Mouse (Mus musculus) stomach, postnatal 0 days (tissue): Measurements from ENCODE around the gene Slc25a19. TPM values are rescaled to one million over a fixed set of nuclear protein-coding genes. Genes with fewer than 3 reads are reported as not detected.

Source experiments
- ATAC-seq: fragments of 200-750 bp; cut with Nextera tagmentation; 2 replicates; pipeline ENCODE4 v1.8.0; 2017; ENCODE audit not compliant: low FRiP score, low TSS enrichment
- DNase-seq: peaks from one replicate; pipeline ENCODE4 v3.0.0-alpha.2; 2016; ENCODE audit warnings: low spot score
- H3K27ac ChIP-seq: fragments of 300-500 bp; sonication (generic); replicated peaks from 2 replicates; pipeline ENCODE4 v1.5.1; 2014; ENCODE audit warnings: mild to moderate bottlenecking, control low read depth
- H3K27me3 ChIP-seq: fragments of 300-500 bp; sonication (generic); 2 replicates; pipeline ENCODE4 v1.6.1; 2014; ENCODE audit warnings: low read length; ENCODE audit not compliant: control insufficient read depth, insufficient read depth
- H3K36me3 ChIP-seq: fragments of 300-500 bp; sonication (generic); 2 replicates; pipeline ENCODE4 v1.6.1; 2014; ENCODE audit warnings: low read length, mixed read lengths; ENCODE audit not compliant: control insufficient read depth, insufficient read depth
- H3K4me1 ChIP-seq: fragments of 300-500 bp; sonication (generic); replicated peaks from 2 replicates; pipeline ENCODE4 v1.6.1; 2014; ENCODE audit warnings: antibody characterized with exemption; ENCODE audit not compliant: control insufficient read depth, insufficient read depth
- H3K4me2 ChIP-seq: fragments of 300-500 bp; sonication (generic); replicated peaks from 2 replicates; pipeline ENCODE4 v1.6.1; 2014; ENCODE audit warnings: low read depth, mild to moderate bottlenecking, control low read depth, moderate library complexity
- H3K4me3 ChIP-seq: fragments of 300-500 bp; sonication (generic); 2 replicates; pipeline ENCODE4 v1.5.1; 2014; ENCODE audit warnings: low read depth, low read length, control low read depth
- H3K9ac ChIP-seq: fragments of 300-500 bp; sonication (generic); 2 replicates; pipeline ENCODE4 v1.6.1; 2014; ENCODE audit warnings: mild to moderate bottlenecking, low read length, control low read depth, mixed read lengths
- H3K9me3 ChIP-seq: fragments of 300-500 bp; sonication (generic); 2 replicates; pipeline ENCODE4 v1.6.1; 2016; ENCODE audit warnings: low read length; ENCODE audit not compliant: control insufficient read depth
- CTCF ChIP-seq: IDR thresholded peaks from 2 replicates; pipeline ENCODE4 v1.5.1; 2016; ENCODE audit warnings: antibody characterized with exemption, low read depth, mild to moderate bottlenecking, moderate library complexity
- EP300 ChIP-seq: optimal IDR thresholded peaks from 2 replicates; pipeline ENCODE3; 2016; ENCODE audit warnings: antibody characterized with exemption
- WGBS: fragments of 180-500 bp; shearing (Covaris S2); extraction: QIAGEN DNeasy Blood & Tissue Kit; methylation state at CpG from one replicate; pipeline ENCODE4 v1.1.7; 2014; 5-methylcytosine and 5-hydroxymethylcytosine counted together
- polyA plus RNA-seq: library from polyadenylated mRNA; unstranded; fragments of >200 nt; fragmentation: Nextera tagmentation; extraction: Ambion mirVana; gene quantifications from 2 replicates; pipeline ENCODE4 v1.2.1, GENCODE M21; 2015

Slc25a19 gene
- polyA plus RNA-seq, 1 experiment from 2014 or later: 14.0 TPM

DNA sequence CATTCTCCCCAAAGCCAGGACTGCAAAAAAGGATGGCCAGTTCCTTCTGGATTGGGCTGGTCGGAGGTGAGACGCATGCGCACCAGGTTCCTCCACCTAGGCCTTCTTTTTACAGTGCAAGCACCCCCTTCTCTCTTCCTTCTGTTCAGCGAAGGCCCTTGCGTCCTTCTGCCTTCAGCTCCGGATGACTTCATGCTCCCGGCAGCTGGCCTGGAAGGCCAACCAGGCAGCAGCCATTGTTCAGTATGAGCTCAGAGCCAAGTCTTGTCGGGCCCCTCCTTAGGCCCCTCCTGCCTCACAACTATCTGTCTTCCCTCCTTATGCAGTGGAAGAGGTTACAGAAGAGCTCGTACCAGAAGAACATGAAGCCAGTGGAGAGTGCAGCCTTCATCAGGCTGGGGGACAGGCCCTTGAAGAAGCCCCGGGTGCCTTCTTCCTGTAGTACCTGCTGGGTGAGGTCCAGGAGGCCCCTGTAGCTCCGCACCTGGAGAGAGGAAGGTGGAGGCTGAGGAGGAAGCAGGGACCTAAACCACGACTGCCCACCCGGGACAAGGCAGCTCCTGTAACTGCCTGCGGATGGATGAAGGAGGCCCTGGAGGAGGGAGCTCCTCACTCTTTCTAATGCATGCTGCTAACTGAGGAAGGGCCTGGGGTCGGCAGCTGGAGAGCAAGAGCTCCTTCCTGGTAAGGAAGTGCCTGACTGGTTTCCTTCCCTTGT is 12.8 kb downstream of the Slc25a19 start:
- H3K4me2 ChIP-seq: no peak overlapping the region
- no peaks in the 10 kb centered on the region for H3K9me3 ChIP-seq
- peaks cover 5% of the 10 kb centered on the region; the same call in 1 of the 2 replicates for H3K36me3 ChIP-seq
- DNase-seq (no peak), ATAC-seq (no peak)
- H3K27ac ChIP-seq: peak overlapping the region; percentile 58
- peak overlapping the region; percentile 18; the same call in 1 of the 2 replicates for H3K9ac ChIP-seq
- WGBS: 67% methylated on average over 15 of the region's 15 CpGs
- TF ChIP-seq CTCF (no peak), EP300 (no peak)
- H3K4me1 ChIP-seq: peaks cover 5% of the 10 kb centered on the region; the same call in 1 of the 2 replicates
- no peak overlapping the region for H3K4me3 ChIP-seq
- no peaks in the 10 kb centered on the region for H3K27me3 ChIP-seq

DNA sequence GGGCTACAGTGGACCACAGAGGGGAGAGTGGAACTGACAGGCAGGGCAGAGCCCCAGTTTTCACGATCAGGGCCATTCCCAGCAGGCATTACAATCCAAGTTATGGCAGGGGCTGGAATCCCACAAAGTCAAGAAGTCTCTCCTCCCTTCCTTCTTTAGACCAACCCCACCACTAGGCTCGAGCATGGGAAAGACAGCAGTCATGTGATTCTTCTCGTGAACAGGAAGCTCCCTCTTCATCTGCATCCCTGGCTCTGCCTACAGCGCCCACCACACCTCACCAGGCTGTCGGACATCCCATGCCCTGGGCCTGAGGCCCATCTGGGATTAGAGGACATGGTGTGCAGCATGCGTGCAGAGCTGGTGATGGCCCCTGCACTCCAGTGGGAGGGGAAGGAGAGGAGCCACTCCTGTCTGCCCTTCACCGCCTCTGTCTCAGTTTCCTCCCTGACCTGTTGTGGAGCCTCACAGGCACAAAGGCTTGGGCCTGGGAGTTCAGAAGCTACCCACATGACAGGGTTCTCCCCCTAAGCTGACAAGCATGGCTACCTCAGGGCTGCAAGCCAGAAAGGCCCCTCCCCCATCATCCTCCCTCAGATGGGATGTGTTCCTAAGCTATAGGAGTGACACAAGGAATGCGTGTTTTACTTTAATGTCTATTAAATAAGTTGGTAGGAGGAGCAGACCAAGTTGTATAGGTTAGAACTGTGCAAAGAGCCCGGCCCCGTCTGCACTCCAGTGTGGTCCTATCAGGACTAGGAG is 13.6 kb downstream of the Slc25a19 start:
- Histone ChIP-seq H3K36me3 (peaks cover 5% of the 10 kb centered on the region; the same call in 1 of the 2 replicates), H3K9me3 (no peaks in the 10 kb centered on the region), H3K4me1 (peaks cover 5% of the 10 kb centered on the region; the same call in 1 of the 2 replicates), H3K9ac (no peak overlapping the region), H3K4me2 (no peak overlapping the region), H3K27me3 (no peaks in the 10 kb centered on the region), H3K4me3 (no peak overlapping the region), H3K27ac (peak overlapping the region; percentile 58)
- no peak for DNase-seq
- no peak for ATAC-seq
- 81% methylated on average over 10 of the region's 10 CpGs for WGBS
- TF ChIP-seq EP300 (no peak), CTCF (no peak)

DNA sequence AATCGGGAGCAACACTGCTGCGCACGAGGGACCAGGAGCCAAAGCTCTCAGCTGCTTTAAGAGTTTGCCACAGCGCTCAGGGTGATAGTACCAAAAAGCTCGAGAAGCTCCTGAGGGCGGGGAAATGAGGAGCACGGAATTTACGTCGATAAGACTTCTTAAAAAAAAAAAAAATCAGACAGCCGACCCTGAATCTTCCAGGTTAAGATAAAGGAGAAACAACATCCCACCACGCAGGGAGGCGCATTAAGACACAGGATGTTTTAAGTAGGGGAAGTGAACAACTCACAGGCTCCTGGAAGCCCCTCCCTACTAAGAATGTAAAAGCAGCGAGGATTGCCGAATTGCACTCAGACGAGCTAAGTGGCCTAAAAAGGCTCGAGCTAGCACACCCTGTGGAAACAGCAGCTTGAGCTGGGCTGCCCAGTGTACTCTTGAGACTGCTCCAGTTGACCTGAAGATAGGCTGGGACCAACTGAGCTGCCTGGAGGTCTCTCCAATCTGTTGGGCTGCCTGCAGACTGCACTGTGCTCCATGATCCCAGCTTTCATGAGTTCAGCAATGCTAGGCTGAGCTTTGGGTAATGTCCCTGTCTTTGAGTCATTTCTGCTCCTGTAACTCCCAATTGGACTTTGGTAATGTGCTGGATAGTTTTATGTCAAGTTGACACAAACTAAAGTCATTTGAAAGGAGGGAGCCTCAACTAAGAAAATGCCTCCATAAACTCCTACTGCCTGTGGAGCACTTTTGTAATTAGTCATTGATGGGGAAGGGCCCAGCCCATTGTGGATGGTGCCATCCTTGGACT is 14.8 kb downstream of the Slc25a19 start:
- Histone ChIP-seq H3K4me1 (peaks cover 5% of the 10 kb centered on the region; the same call in 1 of the 2 replicates), H3K27me3 (no peaks in the 10 kb centered on the region), H3K4me2 (peak overlapping the region; percentile 85), H3K4me3 (peak overlapping the region; percentile 63), H3K9ac (peak overlapping the region; percentile 86), H3K36me3 (peaks cover 9% of the 10 kb centered on the region; the same call in 1 of the 2 replicates), H3K27ac (peak overlapping the region; percentile 97), H3K9me3 (no peaks in the 10 kb centered on the region)
- under 1% methylated on average over 16 of the region's 16 CpGs for WGBS
- TF ChIP-seq CTCF (no peak), EP300 (no peak)
- no peak for DNase-seq
- no peak for ATAC-seq

DNA sequence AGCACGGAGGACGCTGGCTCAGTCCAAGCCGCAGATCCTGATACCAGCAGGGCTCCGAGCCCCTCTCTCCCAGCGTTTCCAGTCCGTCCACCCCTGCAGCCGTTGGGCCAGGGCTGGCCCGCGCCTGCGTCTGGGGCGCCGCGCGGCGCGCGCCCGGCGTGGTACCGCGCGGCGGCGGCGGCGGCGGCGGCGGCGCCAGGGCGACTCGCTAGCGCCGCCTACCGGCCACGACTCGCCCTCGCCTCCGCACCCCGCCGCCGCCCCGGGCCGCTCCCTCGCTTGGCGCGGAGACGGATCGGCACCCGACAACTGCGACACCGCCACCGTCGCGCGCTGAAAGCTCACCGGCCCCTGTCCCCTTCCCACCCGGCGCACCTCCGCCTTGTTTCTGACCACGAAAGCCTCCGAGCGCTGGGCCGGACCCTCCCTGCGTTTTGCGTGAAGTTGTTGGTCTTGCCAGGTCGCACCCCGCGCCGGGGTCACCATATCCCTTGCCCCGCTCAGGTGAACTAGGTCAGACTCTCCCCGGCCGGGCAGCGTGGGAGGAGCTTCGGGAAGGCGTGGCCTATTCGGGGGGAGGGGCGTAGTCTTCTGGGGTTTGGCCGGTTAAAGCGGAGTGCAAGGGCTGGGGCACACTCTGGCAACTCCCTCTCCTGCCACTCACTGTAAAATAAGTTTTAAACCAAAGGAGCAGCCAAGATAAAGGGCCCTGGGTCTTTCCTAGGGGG is 15.5 kb downstream of the Slc25a19 start, which contains the start of gene Mif4gd:
Gene Mif4gd (minus strand): TSS at position 560 of the 728 bp plus-strand sequence.
- Histone ChIP-seq H3K9ac (peak within 1 kb of the TSS; percentile 86), H3K27me3 (no peaks in the 10 kb centered on the region), H3K4me1 (peaks cover 5% of the 10 kb centered on the region; the same call in 1 of the 2 replicates), H3K36me3 (peaks cover 8% of the 10 kb centered on the region; the same call in 1 of the 2 replicates), H3K4me3 (peak within 1 kb of the TSS; percentile 63), H3K4me2 (peak within 1 kb of the TSS; percentile 85), H3K9me3 (no peaks in the 10 kb centered on the region), H3K27ac (peak within 1 kb of the TSS; percentile 97)
- TF ChIP-seq EP300: no peak
- peak; percentile 66 for TF ChIP-seq CTCF
- WGBS: under 1% methylated on average over 58 of the region's 80 CpGs
- DNase-seq: peak; percentile 96
- ATAC-seq: peak; percentile 84

DNA sequence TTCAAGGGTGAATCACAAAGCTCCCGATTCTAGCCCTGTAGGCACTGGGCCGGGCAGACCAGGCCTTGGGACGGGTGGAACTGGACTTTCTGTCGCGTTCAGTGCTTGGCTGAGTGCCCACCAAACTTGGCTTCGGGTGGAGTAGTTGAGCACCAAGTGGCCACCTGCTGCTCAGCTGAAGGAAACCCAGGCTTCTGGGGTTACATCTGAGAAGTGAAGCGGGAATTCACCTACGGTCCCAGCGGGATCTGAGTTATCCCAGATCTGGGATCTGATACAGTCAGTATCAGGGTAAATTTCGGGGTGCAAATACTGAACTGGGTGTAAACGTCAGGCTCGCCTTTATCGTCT is 16.1 kb downstream of the Slc25a19 start:
- H3K36me3 ChIP-seq: peaks cover 10% of the 10 kb centered on the region; the same call in 1 of the 2 replicates
- no peaks in the 10 kb centered on the region for H3K9me3 ChIP-seq
- H3K4me2 ChIP-seq: peak overlapping the region; percentile 85
- peaks cover 5% of the 10 kb centered on the region; the same call in 1 of the 2 replicates for H3K4me1 ChIP-seq
- WGBS: under 1% methylated on average over 13 of the region's 13 CpGs
- DNase-seq (peak; percentile 86), ATAC-seq (peak; percentile 36)
- H3K9ac ChIP-seq: peak overlapping the region; percentile 86
- H3K27me3 ChIP-seq: no peaks in the 10 kb centered on the region
- TF ChIP-seq EP300: no peak
- peak; percentile 32 for TF ChIP-seq CTCF
- H3K27ac ChIP-seq: peak overlapping the region; percentile 97
- H3K4me3 ChIP-seq: peak overlapping the region; percentile 63
